Mouse (Mus musculus): ENCODE measurements around the gene Zfp341. TPM values are rescaled to one million over a fixed set of nuclear protein-coding genes. Genes with fewer than 3 reads are reported as not detected.
A peak's percentile ranks its signal among the peaks of the same experiment; 100 is the strongest.

Zfp341 gene
- 1 to 10 TPM; 1.8 to 2.3 TPM for total RNA-seq (2021)
- long read RNA-seq, experiment 1, partial matches to known transcripts = 1 of 1 reads
- long read RNA-seq, experiment 1, other reads (novel, unspliced or antisense) = 0 of 1 reads
- long read RNA-seq, experiment 2, partial matches to known transcripts = 1 of 2 reads
- long read RNA-seq, experiment 2, other reads (novel, unspliced or antisense) = 1 of 2 reads

GRCm38 (mm10) chr2:154613118-154614115 is at the start of gene Zfp341, which contains the start of gene 4930519P11Rik:
TSS of gene Zfp341 (plus strand) at chr2:154613297.
TSS of gene 4930519P11Rik (minus strand) at chr2:154613437.
- DNase-seq = peak; percentile 89

GRCm38 (mm10) chr2:154563612-154564170 is 49.4 kb upstream of the Zfp341 start:
- DNase-seq = no peak

GRCm38 (mm10) chr2:154565562-154565961 is 47.5 kb upstream of the Zfp341 start:
- DNase-seq = no peak

- DNase-seq = no peak
Measured at GRCm38 (mm10) chr2:154566641-154567040, 46.5 kb upstream of the Zfp341 start.

- DNase-seq = no peak
Measured at GRCm38 (mm10) chr2:154567766-154568165, 45.3 kb upstream of the Zfp341 start.

GRCm38 (mm10) chr2:154568329-154569070 is 44.6 kb upstream of the Zfp341 start:
- peak; percentile 58 for DNase-seq

GRCm38 (mm10) chr2:154569071-154569748 is 43.9 kb upstream of the Zfp341 start:
- DNase-seq = peak; percentile 72

- peak; percentile 96 for DNase-seq
Measured at GRCm38 (mm10) chr2:154569836-154570286, 43.2 kb upstream of the Zfp341 start, which contains the start of gene E2f1. TSS of gene E2f1 (minus strand) at chr2:154569892.

GRCm38 (mm10) chr2:154570666-154571065 is 42.4 kb upstream of the Zfp341 start:
- no peak for DNase-seq

GRCm38 (mm10) chr2:154571266-154571665 is 41.8 kb upstream of the Zfp341 start:
- DNase-seq = no peak

GRCm38 (mm10) chr2:154571976-154572375 is 41.1 kb upstream of the Zfp341 start:
- DNase-seq = no peak

- no peak for DNase-seq
Measured at GRCm38 (mm10) chr2:154572996-154573395, 40.1 kb upstream of the Zfp341 start.

- DNase-seq = no peak
Measured at GRCm38 (mm10) chr2:154574271-154574670, 38.8 kb upstream of the Zfp341 start.

- no peak for DNase-seq
Measured at GRCm38 (mm10) chr2:154576876-154577743, 36.0 kb upstream of the Zfp341 start.

- DNase-seq = no peak
Measured at GRCm38 (mm10) chr2:154577744-154578067, 35.4 kb upstream of the Zfp341 start.

GRCm38 (mm10) chr2:154580586-154580985 is 32.5 kb upstream of the Zfp341 start:
- DNase-seq = peak; percentile 43

- no peak for DNase-seq
Measured at GRCm38 (mm10) chr2:154581421-154581820, 31.7 kb upstream of the Zfp341 start.

GRCm38 (mm10) chr2:154583906-154584872 is 28.9 kb upstream of the Zfp341 start:
- DNase-seq = no peak

GRCm38 (mm10) chr2:154584931-154585601 is 28.0 kb upstream of the Zfp341 start:
- DNase-seq = no peak
